Mouse (Mus musculus): ENCODE data around the gene Fpr-rs7. TPM values are rescaled to one million over a fixed set of nuclear protein-coding genes. Genes with fewer than 3 reads are reported as not detected.

Fpr-rs7 gene
- not detected in 2 replicates for polyA plus RNA-seq (2015; fragmentation: Nextera tagmentation; extraction: Ambion mirVana)

DNA sequence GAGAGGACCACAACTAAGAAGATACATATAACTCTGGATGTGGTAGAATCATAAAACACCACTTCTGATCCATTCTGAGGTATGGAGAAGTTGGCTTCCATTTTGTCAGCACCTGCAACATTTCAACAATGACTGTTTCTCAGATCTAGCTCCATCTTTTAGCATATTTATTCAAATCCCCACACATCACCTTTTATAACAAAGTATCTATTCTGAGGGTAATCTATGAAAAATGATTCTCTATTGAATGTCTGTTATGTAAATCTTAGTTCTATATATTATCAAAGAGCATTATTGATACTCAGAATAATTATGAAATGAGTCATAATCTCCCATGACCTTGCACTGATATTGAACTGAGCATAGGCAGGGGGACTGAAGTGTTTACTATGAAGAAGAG, at the start of gene Fpr-rs7:
Gene Fpr-rs7, minus strand, starts transcription at position 101 of the 400 bp plus-strand sequence.

Other genes starting within 250 kb of the Fpr-rs7 start
- gene Vmn2r104, start 65.9 kb downstream of the Fpr-rs7 start, polyA plus RNA-seq (2015; fragmentation: Nextera tagmentation; extraction: Ambion mirVana): not detected in 2 replicates
- not detected in 2 replicates for gene Fpr-rs6, start 68.9 kb upstream of the Fpr-rs7 start, polyA plus RNA-seq (2015; fragmentation: Nextera tagmentation; extraction: Ambion mirVana)
- not detected in 2 replicates for gene Vmn2r105, start 120.8 kb upstream of the Fpr-rs7 start, polyA plus RNA-seq (2015; fragmentation: Nextera tagmentation; extraction: Ambion mirVana)
- gene Vmn2r106, start 171.3 kb upstream of the Fpr-rs7 start, polyA plus RNA-seq (2015; fragmentation: Nextera tagmentation; extraction: Ambion mirVana): not detected in 2 replicates
- not detected in 2 replicates for gene Vmn2r107, start 231.0 kb upstream of the Fpr-rs7 start, polyA plus RNA-seq (2015; fragmentation: Nextera tagmentation; extraction: Ambion mirVana)